Mouse (Mus musculus): Measurements from ENCODE around the gene H2afy2. TPM values are rescaled to one million over a fixed set of nuclear protein-coding genes. Genes with fewer than 3 reads are reported as not detected.

H2afy2 gene
- polyA plus RNA-seq, 1 experiment from 2014 or later = 235 TPM

DNA sequence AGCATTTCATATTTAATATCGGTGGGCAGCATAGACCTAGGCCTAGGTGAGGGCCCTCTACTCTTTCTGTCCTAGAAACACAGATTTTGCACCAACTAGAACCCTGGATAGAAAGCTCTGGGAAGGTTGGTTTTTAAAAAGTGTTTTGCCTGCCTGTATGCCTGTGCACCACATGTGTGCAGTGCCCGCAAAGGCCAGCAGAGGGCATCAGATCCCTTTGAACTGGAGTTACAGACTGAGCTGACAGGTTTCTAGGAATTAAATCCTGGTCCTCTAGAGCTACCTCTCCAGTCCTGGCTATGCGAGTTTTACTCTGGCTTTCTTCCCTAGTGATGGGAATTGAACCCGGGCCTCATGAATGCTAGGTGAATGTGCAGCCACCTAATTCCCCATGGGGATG is 38.8 kb downstream of the H2afy2 start:
- no peak overlapping the region for H3K9ac ChIP-seq (ENCODE audit: low read depth, low read length)
- DNase-seq (ENCODE audit: low spot score) (peak; percentile 59), ATAC-seq (ENCODE audit: low FRiP score) (no peak)
- no peak overlapping the region for H3K4me3 ChIP-seq (ENCODE audit: low read depth, low read length)
- no peaks in the 10 kb centered on the region for H3K4me1 ChIP-seq (replicated peaks; ENCODE audit: control insufficient read depth, insufficient read depth, low read length)
- 91% methylated on average over 4 of the region's 4 CpGs for WGBS
- no peak overlapping the region for H3K4me2 ChIP-seq (replicated peaks; ENCODE audit: low read depth, low read length)
- no peak overlapping the region for H3K27ac ChIP-seq (ENCODE audit: low read depth, low read length)
- H3K36me3 ChIP-seq (ENCODE audit: control insufficient read depth, insufficient read depth, low read length) = peaks cover 44% of the 10 kb centered on the region
- H3K9me3 ChIP-seq (ENCODE audit: control insufficient read depth, low read length) = no peaks in the 10 kb centered on the region
- no peaks in the 10 kb centered on the region for H3K27me3 ChIP-seq (ENCODE audit: control insufficient read depth, insufficient read depth, low read length)

DNA sequence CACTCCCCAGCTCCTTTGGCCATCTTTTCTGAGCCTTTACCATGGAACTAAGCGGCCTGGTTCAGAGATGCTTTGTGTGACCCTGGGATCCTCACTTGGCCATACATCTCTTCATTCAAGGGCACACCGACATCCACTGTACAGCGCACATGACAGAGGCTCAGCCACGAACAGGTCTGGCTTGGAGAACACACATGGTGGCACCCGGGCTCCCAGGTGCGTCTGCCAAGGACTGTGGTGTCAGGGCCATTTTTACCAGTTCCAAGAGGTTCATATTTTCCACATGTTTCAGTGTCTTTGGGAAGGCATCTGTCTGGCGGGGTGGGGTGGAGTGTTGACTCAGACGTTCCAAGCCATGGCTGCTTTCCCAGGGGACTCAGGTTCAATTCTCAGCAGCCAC is 41.6 kb downstream of the H2afy2 start:
- Histone ChIP-seq H3K36me3 (ENCODE audit: control insufficient read depth, insufficient read depth, low read length) (peaks cover 42% of the 10 kb centered on the region), H3K4me3 (ENCODE audit: low read depth, low read length) (no peak overlapping the region), H3K27me3 (ENCODE audit: control insufficient read depth, insufficient read depth, low read length) (no peaks in the 10 kb centered on the region), H3K9me3 (ENCODE audit: control insufficient read depth, low read length) (no peaks in the 10 kb centered on the region), H3K27ac (ENCODE audit: low read depth, low read length) (no peak overlapping the region), H3K9ac (ENCODE audit: low read depth, low read length) (no peak overlapping the region), H3K4me2 (replicated peaks; ENCODE audit: low read depth, low read length) (no peak overlapping the region), H3K4me1 (replicated peaks; ENCODE audit: control insufficient read depth, insufficient read depth, low read length) (no peaks in the 10 kb centered on the region)
- ATAC-seq (ENCODE audit: low FRiP score) = no peak
- WGBS = 91% methylated on average over 8 of the region's 8 CpGs
- no peak for DNase-seq (ENCODE audit: low spot score)

DNA sequence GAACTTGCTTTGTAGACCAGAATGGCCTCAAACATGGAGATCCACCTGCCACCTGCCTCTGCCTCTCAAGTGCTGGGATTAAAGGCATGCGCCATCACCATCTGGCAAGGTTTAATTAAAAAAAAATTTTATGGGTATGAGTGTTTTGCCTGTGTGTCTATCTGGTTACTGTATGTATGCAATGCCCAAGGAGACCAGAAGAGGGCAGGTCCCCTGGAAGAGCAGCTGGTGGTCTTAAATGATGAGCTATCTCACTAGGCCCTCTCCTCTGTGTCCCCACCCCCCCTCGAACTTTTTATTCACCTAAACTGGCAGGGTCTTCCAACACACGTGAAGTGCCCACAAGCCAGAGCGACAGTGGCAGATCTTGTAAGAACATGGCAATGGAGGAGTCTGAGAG is 42.1 kb downstream of the H2afy2 start:
- no peak overlapping the region for H3K27ac ChIP-seq (ENCODE audit: low read depth, low read length)
- no peak overlapping the region for H3K4me3 ChIP-seq (ENCODE audit: low read depth, low read length)
- no peak overlapping the region for H3K4me2 ChIP-seq (replicated peaks; ENCODE audit: low read depth, low read length)
- no peaks in the 10 kb centered on the region for H3K4me1 ChIP-seq (replicated peaks; ENCODE audit: control insufficient read depth, insufficient read depth, low read length)
- 92% methylated on average over 4 of the region's 4 CpGs for WGBS
- ATAC-seq (ENCODE audit: low FRiP score) = no peak
- DNase-seq (ENCODE audit: low spot score) = no peak
- H3K36me3 ChIP-seq (ENCODE audit: control insufficient read depth, insufficient read depth, low read length) = peaks cover 37% of the 10 kb centered on the region
- H3K9me3 ChIP-seq (ENCODE audit: control insufficient read depth, low read length) = no peaks in the 10 kb centered on the region
- H3K27me3 ChIP-seq (ENCODE audit: control insufficient read depth, insufficient read depth, low read length) = no peaks in the 10 kb centered on the region
- H3K9ac ChIP-seq (ENCODE audit: low read depth, low read length) = no peak overlapping the region

DNA sequence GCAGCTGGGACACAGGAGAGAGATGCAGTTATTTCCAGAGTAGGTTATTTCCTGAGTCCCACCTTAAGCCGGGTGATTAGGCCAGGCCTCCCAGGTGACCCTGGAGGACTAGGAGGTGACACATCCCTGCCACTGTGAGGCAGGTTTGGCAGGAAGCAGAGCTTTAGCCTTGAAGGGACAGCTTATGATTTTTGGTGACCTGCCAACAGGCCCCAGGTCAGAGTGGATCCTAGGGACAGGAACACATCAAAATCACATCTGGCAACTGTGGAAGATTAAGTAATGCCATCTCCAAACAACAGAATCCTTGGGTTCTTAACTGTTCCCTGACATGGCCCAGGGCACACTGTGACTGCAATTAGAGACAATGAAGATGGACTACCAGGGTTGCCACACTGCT is 42.6 kb downstream of the H2afy2 start:
- whole genome bisulfite sequencing = 100% methylated on average over 1 of the region's 1 CpGs
- peaks cover 32% of the 10 kb centered on the region for H3K36me3 ChIP-seq (ENCODE audit: control insufficient read depth, insufficient read depth, low read length)
- no peak overlapping the region for H3K27ac ChIP-seq (ENCODE audit: low read depth, low read length)
- no peaks in the 10 kb centered on the region for H3K4me1 ChIP-seq (replicated peaks; ENCODE audit: control insufficient read depth, insufficient read depth, low read length)
- no peaks in the 10 kb centered on the region for H3K9me3 ChIP-seq (ENCODE audit: control insufficient read depth, low read length)
- H3K9ac ChIP-seq (ENCODE audit: low read depth, low read length) = no peak overlapping the region
- no peak overlapping the region for H3K4me2 ChIP-seq (replicated peaks; ENCODE audit: low read depth, low read length)
- no peak overlapping the region for H3K4me3 ChIP-seq (ENCODE audit: low read depth, low read length)
- H3K27me3 ChIP-seq (ENCODE audit: control insufficient read depth, insufficient read depth, low read length) = no peaks in the 10 kb centered on the region
- no peak for DNase-seq (ENCODE audit: low spot score)
- ATAC-seq (ENCODE audit: low FRiP score) = no peak

DNA sequence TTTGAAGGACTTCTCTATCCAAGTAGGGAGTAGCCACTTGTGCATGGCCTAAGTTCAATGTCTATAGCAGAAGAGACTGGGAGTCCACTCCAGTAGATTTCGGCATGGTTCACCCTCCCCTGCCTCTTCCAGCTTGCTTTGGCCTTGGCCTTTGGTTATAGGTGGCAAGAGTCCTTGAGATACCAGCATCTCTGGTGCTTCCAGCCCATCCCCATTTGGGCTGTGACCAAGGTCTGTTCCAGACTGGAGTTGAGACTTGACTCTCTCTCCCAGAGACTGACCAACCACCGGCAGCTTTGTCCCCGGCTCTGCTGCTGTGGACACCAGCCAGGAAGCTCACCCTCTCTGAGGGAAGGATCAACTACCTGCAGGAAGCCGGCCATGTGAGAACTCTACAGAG is 45.8 kb downstream of the H2afy2 start:
- no peak overlapping the region for H3K9ac ChIP-seq (ENCODE audit: low read depth, low read length)
- no peaks in the 10 kb centered on the region for H3K9me3 ChIP-seq (ENCODE audit: control insufficient read depth, low read length)
- H3K4me1 ChIP-seq (replicated peaks; ENCODE audit: control insufficient read depth, insufficient read depth, low read length) = no peaks in the 10 kb centered on the region
- no peak overlapping the region for H3K4me2 ChIP-seq (replicated peaks; ENCODE audit: low read depth, low read length)
- H3K27me3 ChIP-seq (ENCODE audit: control insufficient read depth, insufficient read depth, low read length) = no peaks in the 10 kb centered on the region
- 96% methylated on average over 4 of the region's 4 CpGs for WGBS
- no peak for ATAC-seq (ENCODE audit: low FRiP score)
- peaks cover 15% of the 10 kb centered on the region for H3K36me3 ChIP-seq (ENCODE audit: control insufficient read depth, insufficient read depth, low read length)
- DNase-seq (ENCODE audit: low spot score) = no peak
- H3K4me3 ChIP-seq (ENCODE audit: low read depth, low read length) = no peak overlapping the region
- no peak overlapping the region for H3K27ac ChIP-seq (ENCODE audit: low read depth, low read length)

DNA sequence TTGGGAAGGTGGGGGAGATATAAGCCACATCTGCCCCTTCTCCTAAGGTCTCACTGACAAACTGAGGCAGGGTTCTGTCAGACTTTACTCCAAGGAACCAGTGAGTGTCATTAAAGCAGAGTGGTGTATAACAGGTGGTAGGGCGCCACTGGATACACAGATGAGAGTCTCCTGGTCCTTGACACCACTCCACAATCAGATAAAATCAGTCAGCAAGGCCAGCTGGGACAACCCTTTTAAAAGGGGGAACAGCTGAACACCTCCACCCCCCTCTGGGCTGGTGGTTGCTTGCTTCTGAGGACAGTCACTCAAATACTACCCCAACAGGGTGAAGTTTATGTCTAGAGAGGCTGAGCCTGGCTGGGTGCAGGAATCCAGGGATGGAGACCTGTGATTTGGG is 46.4 kb downstream of the H2afy2 start:
- 88% methylated on average over 1 of the region's 1 CpGs for WGBS

DNA sequence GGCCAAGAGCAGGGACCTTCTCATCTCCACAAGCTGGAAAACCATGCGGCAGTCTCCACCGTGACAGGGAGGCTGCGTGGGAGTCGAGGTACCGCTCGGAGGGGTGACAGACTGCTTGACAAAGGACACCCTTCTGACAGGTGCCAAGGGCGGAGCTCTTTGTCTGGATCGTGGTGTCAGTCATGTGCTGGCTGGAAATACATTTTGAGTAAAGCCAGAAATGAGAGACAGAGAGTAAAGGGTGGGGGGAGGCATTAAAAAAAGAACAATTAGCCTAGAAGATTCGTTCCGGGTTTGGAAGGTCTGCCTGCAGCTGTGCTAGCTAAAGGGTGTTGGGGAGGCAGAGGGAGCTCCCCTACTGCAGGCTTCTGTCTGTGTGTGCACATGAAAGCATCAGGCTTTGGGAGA is 47.3 kb downstream of the H2afy2 start:
- 87% methylated on average over 10 of the region's 10 CpGs for whole genome bisulfite sequencing
- Histone ChIP-seq H3K9ac (ENCODE audit: low read depth, low read length) (no peak overlapping the region), H3K27ac (ENCODE audit: low read depth, low read length) (no peak overlapping the region), H3K4me3 (ENCODE audit: low read depth, low read length) (no peak overlapping the region), H3K9me3 (ENCODE audit: control insufficient read depth, low read length) (no peaks in the 10 kb centered on the region), H3K36me3 (ENCODE audit: control insufficient read depth, insufficient read depth, low read length) (peaks cover 7% of the 10 kb centered on the region), H3K4me1 (replicated peaks; ENCODE audit: control insufficient read depth, insufficient read depth, low read length) (no peaks in the 10 kb centered on the region), H3K27me3 (ENCODE audit: control insufficient read depth, insufficient read depth, low read length) (no peaks in the 10 kb centered on the region), H3K4me2 (replicated peaks; ENCODE audit: low read depth, low read length) (no peak overlapping the region)
- DNase-seq (ENCODE audit: low spot score) (no peak), ATAC-seq (ENCODE audit: low FRiP score) (no peak)

More for the DNA sequence above, 46.4 kb downstream of the H2afy2 start:
- H3K9me3 ChIP-seq (ENCODE audit: control insufficient read depth, low read length) = no peaks in the 10 kb centered on the region
- no peak overlapping the region for H3K4me3 ChIP-seq (ENCODE audit: low read depth, low read length)
- ATAC-seq (ENCODE audit: low FRiP score) = no peak
- peaks cover 9% of the 10 kb centered on the region for H3K36me3 ChIP-seq (ENCODE audit: control insufficient read depth, insufficient read depth, low read length)
- H3K27me3 ChIP-seq (ENCODE audit: control insufficient read depth, insufficient read depth, low read length) = no peaks in the 10 kb centered on the region
- DNase-seq (ENCODE audit: low spot score) = no peak
- H3K4me1 ChIP-seq (replicated peaks; ENCODE audit: control insufficient read depth, insufficient read depth, low read length) = no peaks in the 10 kb centered on the region
- no peak overlapping the region for H3K9ac ChIP-seq (ENCODE audit: low read depth, low read length)
- H3K4me2 ChIP-seq (replicated peaks; ENCODE audit: low read depth, low read length) = no peak overlapping the region
- no peak overlapping the region for H3K27ac ChIP-seq (ENCODE audit: low read depth, low read length)

DNA sequence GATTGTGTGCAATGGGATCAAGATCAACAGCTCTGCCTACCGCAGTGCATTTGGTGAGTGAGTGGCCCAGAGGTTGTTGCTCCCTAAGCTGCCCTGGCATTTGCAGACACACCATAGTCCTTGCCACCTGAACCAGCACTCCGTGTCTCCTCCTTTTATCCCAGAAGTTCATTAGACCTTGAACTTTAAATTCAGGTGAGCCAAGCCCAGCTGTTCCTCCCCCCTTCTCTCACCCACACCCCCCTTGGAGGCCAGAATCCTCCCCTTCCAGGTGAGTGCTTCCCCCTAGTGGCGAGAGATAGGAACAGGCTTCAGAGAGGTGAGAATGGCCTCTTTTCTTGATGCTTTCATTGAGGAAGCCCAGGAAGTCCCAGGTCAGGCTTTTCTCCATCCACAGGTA is 49.6 kb downstream of the H2afy2 start:
- peak; percentile 54 for DNase-seq (ENCODE audit: low spot score)

DNA sequence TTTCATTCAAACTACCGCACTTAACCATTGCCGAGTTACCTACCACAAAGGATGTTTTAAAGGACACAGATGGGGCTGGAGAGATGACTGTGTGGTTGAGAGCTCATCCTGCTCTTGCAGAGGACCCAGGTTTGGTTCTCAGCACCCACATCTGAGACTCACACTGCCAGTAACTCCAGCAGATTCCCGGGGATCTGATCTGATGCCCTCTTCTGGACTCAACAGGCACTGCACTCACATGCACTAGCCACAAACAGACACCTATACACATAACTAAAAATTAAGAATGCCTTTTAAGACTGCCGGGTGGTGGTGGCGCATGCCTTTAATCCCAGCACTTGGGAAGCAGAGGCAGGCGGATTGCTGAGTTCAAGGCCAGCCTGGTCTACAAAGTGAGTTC is 53.8 kb downstream of the H2afy2 start:
- Histone ChIP-seq H3K9ac (ENCODE audit: low read depth, low read length) (no peak overlapping the region), H3K4me2 (replicated peaks; ENCODE audit: low read depth, low read length) (no peak overlapping the region), H3K36me3 (ENCODE audit: control insufficient read depth, insufficient read depth, low read length) (no peaks in the 10 kb centered on the region), H3K27ac (ENCODE audit: low read depth, low read length) (no peak overlapping the region), H3K27me3 (ENCODE audit: control insufficient read depth, insufficient read depth, low read length) (no peaks in the 10 kb centered on the region), H3K4me3 (ENCODE audit: low read depth, low read length) (no peak overlapping the region), H3K4me1 (replicated peaks; ENCODE audit: control insufficient read depth, insufficient read depth, low read length) (no peaks in the 10 kb centered on the region), H3K9me3 (ENCODE audit: control insufficient read depth, low read length) (no peaks in the 10 kb centered on the region)
- ATAC-seq (ENCODE audit: low FRiP score) (no peak), DNase-seq (ENCODE audit: low spot score) (no peak)
- 97% methylated on average over 6 of the region's 6 CpGs for whole genome bisulfite sequencing

More for the DNA sequence above, 49.6 kb downstream of the H2afy2 start:
- Histone ChIP-seq H3K27ac (ENCODE audit: low read depth, low read length) (no peak overlapping the region), H3K4me1 (replicated peaks; ENCODE audit: control insufficient read depth, insufficient read depth, low read length) (no peaks in the 10 kb centered on the region), H3K4me2 (replicated peaks; ENCODE audit: low read depth, low read length) (no peak overlapping the region), H3K9me3 (ENCODE audit: control insufficient read depth, low read length) (no peaks in the 10 kb centered on the region), H3K9ac (ENCODE audit: low read depth, low read length) (no peak overlapping the region), H3K36me3 (ENCODE audit: control insufficient read depth, insufficient read depth, low read length) (no peaks in the 10 kb centered on the region; the same call in 1 of the 2 replicates), H3K4me3 (ENCODE audit: low read depth, low read length) (no peak overlapping the region), H3K27me3 (ENCODE audit: control insufficient read depth, insufficient read depth, low read length) (no peaks in the 10 kb centered on the region)
- ATAC-seq (ENCODE audit: low FRiP score) = no peak
- WGBS = 36% methylated on average over 3 of the region's 3 CpGs
